Mouse (Mus musculus): ENCODE measurements around the gene Lmo7. TPM values are rescaled to one million over a fixed set of nuclear protein-coding genes. Genes with fewer than 3 reads are reported as not detected.

The Lmo7 gene
- polyA plus RNA-seq, 1 experiment from 2014 or later: 1.8 TPM

GRCm38 (mm10) chr14:101784315-101784945 lies 54.7 kb downstream of the Lmo7 start:
- 92% methylated on average over 3 of the region's 3 CpGs for WGBS

GRCm38 (mm10) chr14:101787903-101788302 lies 58.1 kb downstream of the Lmo7 start:
- WGBS: 81% methylated on average over 5 of the region's 5 CpGs
- Histone ChIP-seq H3K9me3 (replicated peaks) (no peaks in the 10 kb centered on the region), H3K27ac (replicated peaks) (no peak overlapping the region), H3K4me3 (no peak overlapping the region), H3K27me3 (ENCODE audit: low read depth, poor library complexity, severe bottlenecking) (no peaks in the 10 kb centered on the region), H3K36me3 (no peaks in the 10 kb centered on the region), H3K4me1 (no peaks in the 10 kb centered on the region)
- no peak for DNase-seq (ENCODE audit: low spot score)

More at GRCm38 (mm10) chr14:101784315-101784945, 54.7 kb downstream of the Lmo7 start:
- Histone ChIP-seq H3K36me3 (no peaks in the 10 kb centered on the region), H3K4me1 (no peaks in the 10 kb centered on the region), H3K4me3 (no peak overlapping the region), H3K27me3 (ENCODE audit: low read depth, poor library complexity, severe bottlenecking) (no peaks in the 10 kb centered on the region), H3K9me3 (replicated peaks) (no peaks in the 10 kb centered on the region), H3K27ac (replicated peaks) (no peak overlapping the region)
- DNase-seq (ENCODE audit: low spot score): no peak

- Histone ChIP-seq H3K9me3 (replicated peaks) (no peaks in the 10 kb centered on the region), H3K36me3 (no peaks in the 10 kb centered on the region), H3K27me3 (ENCODE audit: low read depth, poor library complexity, severe bottlenecking) (no peaks in the 10 kb centered on the region), H3K4me1 (no peaks in the 10 kb centered on the region), H3K27ac (replicated peaks) (no peak overlapping the region), H3K4me3 (no peak overlapping the region)
- 83% methylated on average over 4 of the region's 6 CpGs for WGBS
- no peak for DNase-seq (ENCODE audit: low spot score)
Measured at GRCm38 (mm10) chr14:101788475-101788874, 58.7 kb downstream of the Lmo7 start.

DNA sequence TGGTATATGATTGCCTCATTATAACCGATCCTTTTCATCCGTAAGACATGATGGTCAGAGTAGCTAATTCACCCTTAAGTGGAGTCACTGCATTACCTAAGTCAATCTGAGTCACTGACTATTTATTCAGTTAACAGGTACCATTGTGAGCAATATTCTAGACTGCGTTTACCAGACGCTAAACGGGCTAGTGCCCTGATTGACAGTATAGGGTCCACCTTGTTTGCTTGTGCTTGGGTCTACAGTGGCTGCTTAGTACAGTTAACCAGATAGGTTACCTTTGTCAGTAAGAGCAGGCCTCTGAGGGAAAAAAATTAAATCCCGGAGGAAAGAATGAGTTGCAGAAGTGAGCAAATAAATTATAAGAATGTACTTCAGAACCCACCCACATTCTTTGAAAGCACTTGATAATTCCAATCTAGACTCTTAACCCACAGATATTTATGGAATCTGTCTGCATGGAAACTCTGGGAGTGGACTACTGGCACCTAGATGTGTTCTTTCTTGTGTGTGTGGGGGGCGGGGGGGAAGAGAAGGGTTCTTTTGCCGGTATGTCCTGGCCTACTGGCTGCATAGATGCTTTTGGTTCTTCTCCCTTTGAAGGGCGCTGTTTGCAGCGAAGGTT lies 64.9 kb downstream of the Lmo7 start:
- H3K4me3 ChIP-seq: no peak overlapping the region
- H3K9me3 ChIP-seq (replicated peaks): no peaks in the 10 kb centered on the region
- H3K27ac ChIP-seq (replicated peaks): no peak overlapping the region
- DNase-seq (ENCODE audit: low spot score): no peak
- no peaks in the 10 kb centered on the region for H3K36me3 ChIP-seq
- no peaks in the 10 kb centered on the region for H3K27me3 ChIP-seq (ENCODE audit: low read depth, poor library complexity, severe bottlenecking)
- H3K4me1 ChIP-seq: no peaks in the 10 kb centered on the region
- 93% methylated on average over 10 of the region's 10 CpGs for WGBS

DNA sequence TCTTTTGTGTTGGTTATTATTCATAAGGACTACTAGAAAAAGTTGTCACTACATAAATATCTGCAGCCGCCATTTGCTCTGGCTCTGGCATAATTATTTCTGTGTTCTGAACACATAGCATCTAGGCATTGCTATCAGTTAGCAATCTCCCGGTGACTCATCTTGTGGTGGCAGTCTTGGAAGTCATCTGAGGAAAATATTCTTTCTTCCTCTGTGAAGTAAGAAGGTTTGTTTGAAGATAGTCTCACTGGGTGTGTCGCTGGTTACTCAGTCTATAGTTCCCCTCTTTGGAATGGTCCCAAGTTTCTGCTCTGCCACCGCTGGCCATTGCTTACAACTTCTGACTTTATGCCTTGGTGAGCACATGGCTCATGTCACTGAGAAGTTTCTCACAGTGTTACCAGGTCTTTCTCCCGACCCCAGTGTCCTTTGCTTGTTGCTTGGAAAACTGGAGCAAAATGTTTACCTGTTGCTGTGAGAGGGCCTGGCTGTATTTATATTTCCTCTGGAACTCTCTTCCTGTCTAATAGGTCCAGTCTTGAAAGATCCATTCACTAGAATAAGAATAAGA lies 68.3 kb downstream of the Lmo7 start:
- Histone ChIP-seq H3K36me3 (no peaks in the 10 kb centered on the region), H3K4me3 (no peak overlapping the region), H3K27me3 (ENCODE audit: low read depth, poor library complexity, severe bottlenecking) (no peaks in the 10 kb centered on the region), H3K9me3 (replicated peaks) (no peaks in the 10 kb centered on the region), H3K27ac (replicated peaks) (no peak overlapping the region), H3K4me1 (no peaks in the 10 kb centered on the region)
- no peak for DNase-seq (ENCODE audit: low spot score)
- WGBS: 92% methylated on average over 5 of the region's 5 CpGs

- no peak overlapping the region for H3K4me3 ChIP-seq
- no peaks in the 10 kb centered on the region for H3K36me3 ChIP-seq
- H3K9me3 ChIP-seq (replicated peaks): no peaks in the 10 kb centered on the region
- H3K4me1 ChIP-seq: no peaks in the 10 kb centered on the region
- no peaks in the 10 kb centered on the region for H3K27me3 ChIP-seq (ENCODE audit: low read depth, poor library complexity, severe bottlenecking)
- WGBS: 65% methylated on average over 2 of the region's 2 CpGs
- H3K27ac ChIP-seq (replicated peaks): no peak overlapping the region
- no peak for DNase-seq (ENCODE audit: low spot score)
Measured at GRCm38 (mm10) chr14:101798766-101799165, 69.0 kb downstream of the Lmo7 start.

DNA sequence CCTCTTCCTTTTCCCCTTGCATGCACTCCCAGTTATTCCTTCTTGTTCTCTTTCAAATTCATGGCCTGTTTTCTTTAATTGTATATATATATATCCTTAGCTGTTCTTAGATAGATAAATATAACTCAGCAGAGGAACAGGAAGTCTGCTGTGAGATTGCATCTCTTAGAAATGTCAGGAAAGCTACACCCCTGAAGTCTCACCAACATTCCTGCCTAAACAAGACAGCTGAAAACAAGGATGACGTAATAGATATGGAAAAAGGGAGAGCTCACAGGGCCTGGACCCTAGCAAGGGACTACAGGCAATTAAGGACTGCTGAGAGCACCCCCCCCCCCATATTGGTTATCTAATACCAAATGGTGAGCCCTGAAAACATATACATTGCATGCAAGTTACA lies 71.9 kb downstream of the Lmo7 start:
- no peaks in the 10 kb centered on the region for H3K27me3 ChIP-seq (ENCODE audit: low read depth, poor library complexity, severe bottlenecking)
- WGBS: 93% methylated on average over 1 of the region's 1 CpGs
- H3K9me3 ChIP-seq (replicated peaks): no peaks in the 10 kb centered on the region
- DNase-seq (ENCODE audit: low spot score): no peak
- H3K36me3 ChIP-seq: no peaks in the 10 kb centered on the region
- H3K4me1 ChIP-seq: 0 out of 2 replicates have a peak, but pooled peaks cover 8% of the 10 kb centered on the region
- no peak overlapping the region for H3K4me3 ChIP-seq
- no peak overlapping the region for H3K27ac ChIP-seq (replicated peaks)

- H3K4me3 ChIP-seq: no peak overlapping the region
- H3K27me3 ChIP-seq (ENCODE audit: low read depth, poor library complexity, severe bottlenecking): no peaks in the 10 kb centered on the region
- H3K36me3 ChIP-seq: no peaks in the 10 kb centered on the region
- no peak overlapping the region for H3K27ac ChIP-seq (replicated peaks)
- 90% methylated on average over 4 of the region's 4 CpGs for WGBS
- no peak for DNase-seq (ENCODE audit: low spot score)
- H3K4me1 ChIP-seq: 0 out of 2 replicates have a peak, but pooled peaks cover 8% of the 10 kb centered on the region
- H3K9me3 ChIP-seq (replicated peaks): no peaks in the 10 kb centered on the region
Measured at GRCm38 (mm10) chr14:101804119-101804518, 74.4 kb downstream of the Lmo7 start.

DNA sequence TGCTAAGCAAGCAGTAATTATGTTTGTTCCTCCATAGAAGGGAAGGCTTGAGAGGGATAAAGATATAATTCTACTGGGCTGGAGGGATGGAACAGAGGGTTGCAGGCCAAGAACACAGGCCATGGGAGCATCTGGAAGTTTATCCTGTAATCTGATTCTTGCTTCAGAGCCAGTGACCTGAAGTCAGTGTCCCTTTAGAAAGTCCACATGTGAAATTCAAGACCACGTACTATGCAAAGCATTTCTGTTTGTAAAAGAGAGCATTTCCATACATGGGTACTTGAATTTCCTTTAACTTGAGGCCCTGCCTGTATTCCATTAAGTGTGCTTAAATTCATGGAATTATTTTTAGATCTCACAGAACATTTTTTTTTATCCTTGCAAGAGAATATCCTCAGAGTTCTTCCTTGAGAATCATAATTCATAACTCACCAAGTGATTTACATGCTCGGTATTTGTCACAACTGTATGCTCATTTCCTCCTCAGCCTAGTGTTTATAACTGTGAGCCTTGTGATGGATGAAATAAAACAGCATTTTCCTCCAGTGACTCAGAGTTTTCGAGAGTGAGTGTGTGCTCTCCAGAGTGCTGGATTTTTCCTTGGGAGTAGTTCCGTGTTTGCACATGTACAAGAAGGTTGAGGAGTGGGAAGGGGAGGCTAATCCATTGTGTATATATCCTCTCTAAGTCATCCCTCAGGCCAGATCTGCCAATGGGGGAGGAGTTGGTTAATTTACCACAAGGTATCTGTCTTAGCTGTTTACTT lies 75.0 kb downstream of the Lmo7 start:
- Histone ChIP-seq H3K27me3 (ENCODE audit: low read depth, poor library complexity, severe bottlenecking) (no peaks in the 10 kb centered on the region), H3K4me3 (no peak overlapping the region), H3K9me3 (replicated peaks) (no peaks in the 10 kb centered on the region), H3K36me3 (no peaks in the 10 kb centered on the region), H3K27ac (replicated peaks) (no peak overlapping the region), H3K4me1 (0 out of 2 replicates have a peak, but pooled peaks cover 8% of the 10 kb centered on the region)
- WGBS: 80% methylated on average over 4 of the region's 4 CpGs
- DNase-seq (ENCODE audit: low spot score): no peak

GRCm38 (mm10) chr14:101805328-101805697 lies 75.6 kb downstream of the Lmo7 start:
- Histone ChIP-seq H3K27ac (replicated peaks) (no peak overlapping the region), H3K4me1 (0 out of 2 replicates have a peak, but pooled peaks cover 8% of the 10 kb centered on the region), H3K27me3 (ENCODE audit: low read depth, poor library complexity, severe bottlenecking) (no peaks in the 10 kb centered on the region), H3K4me3 (no peak overlapping the region), H3K36me3 (no peaks in the 10 kb centered on the region), H3K9me3 (replicated peaks) (no peaks in the 10 kb centered on the region)
- DNase-seq (ENCODE audit: low spot score): no peak
- WGBS: 88% methylated on average over 7 of the region's 7 CpGs

DNA sequence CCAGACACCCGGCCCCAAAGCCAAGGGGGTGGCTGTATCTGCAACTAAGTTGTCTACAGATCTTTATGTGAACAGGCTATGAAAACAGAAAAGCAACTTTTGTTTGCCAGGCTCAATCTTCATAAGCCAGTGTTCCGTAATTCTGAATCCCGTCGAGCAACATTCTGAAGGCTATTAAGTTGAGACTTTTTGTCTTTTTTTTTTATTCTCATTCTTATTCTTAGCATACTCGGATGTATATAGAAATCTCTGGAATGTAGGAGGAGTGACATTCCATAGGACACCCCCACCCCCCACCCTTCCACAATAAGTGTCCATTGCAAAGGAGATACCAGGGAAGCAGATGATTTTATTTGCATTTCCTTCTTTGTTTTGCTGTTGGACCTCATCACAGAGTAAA lies 76.3 kb downstream of the Lmo7 start:
- Histone ChIP-seq H3K27ac (replicated peaks) (no peak overlapping the region), H3K4me3 (no peak overlapping the region), H3K36me3 (no peaks in the 10 kb centered on the region), H3K27me3 (ENCODE audit: low read depth, poor library complexity, severe bottlenecking) (no peaks in the 10 kb centered on the region), H3K4me1 (0 out of 2 replicates have a peak, but pooled peaks cover 8% of the 10 kb centered on the region), H3K9me3 (replicated peaks) (no peaks in the 10 kb centered on the region)
- no peak for DNase-seq (ENCODE audit: low spot score)
- WGBS: 85% methylated on average over 5 of the region's 5 CpGs

- Histone ChIP-seq H3K27me3 (ENCODE audit: low read depth, poor library complexity, severe bottlenecking) (no peaks in the 10 kb centered on the region), H3K9me3 (replicated peaks) (no peaks in the 10 kb centered on the region), H3K4me3 (no peak overlapping the region), H3K4me1 (0 out of 2 replicates have a peak, but pooled peaks cover 8% of the 10 kb centered on the region), H3K36me3 (no peaks in the 10 kb centered on the region), H3K27ac (replicated peaks) (no peak overlapping the region)
- WGBS: 90% methylated on average over 4 of the region's 4 CpGs
- no peak for DNase-seq (ENCODE audit: low spot score)
Measured at GRCm38 (mm10) chr14:101806607-101807006, 76.8 kb downstream of the Lmo7 start.

DNA sequence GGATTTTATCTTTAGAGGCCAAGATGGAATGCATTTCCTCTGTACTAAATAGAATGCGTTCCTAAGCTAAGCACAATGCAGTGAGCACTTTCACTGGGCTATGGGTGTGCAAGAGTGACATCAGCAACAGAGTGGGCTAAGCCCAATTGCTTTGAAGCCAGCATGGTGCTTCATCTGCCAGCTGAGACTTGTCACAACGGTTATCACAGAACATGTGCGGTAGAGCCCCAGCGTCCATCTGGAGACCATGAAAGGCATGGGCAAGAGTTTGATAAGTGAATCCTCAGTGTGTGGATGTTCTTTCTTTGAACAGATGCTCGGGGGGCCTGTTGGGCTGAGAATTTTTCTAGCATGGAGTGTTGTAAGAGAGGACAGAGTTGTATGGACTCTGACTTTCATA lies 86.7 kb downstream of the Lmo7 start:
- no peak overlapping the region for H3K4me3 ChIP-seq
- H3K9me3 ChIP-seq (replicated peaks): no peaks in the 10 kb centered on the region
- no peak overlapping the region for H3K27ac ChIP-seq (replicated peaks)
- no peaks in the 10 kb centered on the region for H3K36me3 ChIP-seq
- H3K27me3 ChIP-seq (ENCODE audit: low read depth, poor library complexity, severe bottlenecking): no peaks in the 10 kb centered on the region
- H3K4me1 ChIP-seq: no peaks in the 10 kb centered on the region
- no peak for DNase-seq (ENCODE audit: low spot score)
- WGBS: 85% methylated on average over 5 of the region's 5 CpGs

Data from midbrain, embryonic 10.5 days (tissue).